Mouse (Mus musculus) Patski (cell line): Measurements from ENCODE around the gene Mbd4. TPM values are rescaled to one million over a fixed set of nuclear protein-coding genes. Genes with fewer than 3 reads are reported as not detected.

Experiments
- ATAC-seq: fragments of 100-300 bp; one replicate; pipeline ENCODE4 v1.8.0; 2021
- CTCF ChIA-PET: fragments of 350-600 bp; sonication (Branson Sonifier 250); formaldehyde crosslinking; loops from one replicate; lab custom pipeline; 2022; ENCODE audit warnings: inconsistent platforms; lab: Charles Lee
- POLR2A ChIA-PET: fragments of 350-600 bp; sonication (Branson Sonifier 250); formaldehyde crosslinking; loops from one replicate; lab custom pipeline; 2022; ENCODE audit warnings: antibody characterized with exemption, inconsistent platforms; lab: Charles Lee
- DNase-seq: peaks from one replicate; pipeline ENCODE4 v3.0.0-alpha.2; 2011; ENCODE audit warnings: low read depth, low spot score
- H3K27me3 ChIP-seq: fragments of 371-371 bp; one replicate; pipeline ENCODE4 v1.5.1; 2021
- CTCF ChIP-seq: fragments of 100-300 bp; IDR thresholded peaks from one replicate; pipeline ENCODE4 v1.5.1; 2021
- in situ Hi-C: fragments of 300-500 bp; cut with MboI; formaldehyde crosslinking; loops from 3 replicates; pipeline ENCODE4 v1.11.1; 2018; ENCODE audit warnings: low pct_unique_long_range_greater_than_20kb, mixed read lengths
- polyA plus RNA-seq: library from polyadenylated mRNA; unstranded; gene quantifications from one replicate; pipeline ENCODE4 v1.2.3, GENCODE M21; 2021

The Mbd4 gene
- polyA plus RNA-seq, 1 experiment from 2014 or later: 6.8 TPM

- H3K27me3 ChIP-seq: no peaks in the 10 kb centered on the region
- no peak for TF ChIP-seq CTCF
- CTCF ChIA-PET: interaction anchor here (1.6 to 2.5 kb wide), 3 partner anchors 10 to 34 kb away, joined by 4 to 9 read pairs (median 5); partner anchors contain the start of gene Efcab12
- ATAC-seq (no peak), DNase-seq (no peak)
- in situ Hi-C loops: no loop called here
- POLR2A ChIA-PET: no interaction called here
These were observed 4.4 kb downstream of the Mbd4 start for GRCm38 (mm10) chr6:115848598-115849304.

DNA sequence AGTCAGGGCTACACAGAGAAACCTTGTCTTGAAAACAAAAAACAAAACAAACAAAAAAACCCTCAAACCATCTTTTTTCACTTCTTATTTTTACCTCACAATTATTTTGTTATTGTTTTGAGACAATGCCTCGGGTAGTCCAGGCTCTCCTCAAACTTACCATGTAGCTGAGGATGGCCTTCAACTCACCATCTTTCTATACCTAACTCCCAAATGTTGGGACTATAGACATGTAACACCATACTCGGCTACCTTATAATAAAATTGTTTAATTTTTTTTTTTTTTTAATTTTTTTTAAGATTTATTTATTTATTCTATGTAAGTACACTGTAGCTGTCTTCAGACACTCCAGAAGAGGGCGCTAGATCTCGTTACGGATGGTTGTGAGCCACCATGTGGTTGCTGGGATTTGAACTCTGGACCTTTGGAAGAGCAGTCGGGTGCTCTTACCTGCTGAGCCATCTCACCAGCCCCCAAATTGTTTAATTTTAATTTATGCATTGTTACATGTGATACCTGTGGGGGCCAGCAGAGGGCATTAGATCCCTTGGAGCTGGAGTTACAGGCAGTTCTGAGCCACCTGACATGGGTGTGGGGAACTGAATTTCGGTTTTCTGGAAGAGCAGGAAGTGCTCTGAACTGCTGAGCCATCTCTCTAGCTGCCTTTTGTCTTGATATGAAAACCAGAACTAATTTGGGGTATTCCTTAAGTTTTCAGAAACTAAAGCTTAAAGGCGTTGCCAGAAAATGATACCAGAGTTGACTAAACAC is 6.3 kb downstream of the Mbd4 start:
- ATAC-seq (no peak), DNase-seq (no peak)
- in situ Hi-C loops: no loop called here
- CTCF ChIA-PET: interaction anchor here (0.7 to 3.0 kb wide), 10 partner anchors 8 to 55 kb away, joined by 3 to 12 read pairs (median 4); partner anchors contain the start of genes Efcab12 and Rpl32
- POLR2A ChIA-PET: no interaction called here
- peak; percentile 76 for TF ChIP-seq CTCF
- no peaks in the 10 kb centered on the region for H3K27me3 ChIP-seq

GRCm38 (mm10) chr6:115845006-115845405 is 8.2 kb downstream of the Mbd4 start:
- ATAC-seq: no peak
- DNase-seq: no peak
- TF ChIP-seq CTCF: no peak
- H3K27me3 ChIP-seq: no peaks in the 10 kb centered on the region
- ChIA-PET CTCF (interaction anchor here (1.0 to 3.0 kb wide), 3 partner anchors 10 to 56 kb away, joined by 4 to 12 read pairs (median 8); no protein-coding TSS in a partner anchor), POLR2A (no interaction called here)
- in situ Hi-C loops: no loop called here

- ATAC-seq: no peak
- CTCF ChIA-PET: interaction anchor here (2.2 kb wide), 1 partner anchor 9 kb away, joined by 9 read pairs; no protein-coding TSS in a partner anchor
- POLR2A ChIA-PET: interaction anchor here (0.6 kb wide), 1 partner anchor 38 kb away, joined by 3 read pairs; no protein-coding TSS in a partner anchor
- no peak for DNase-seq
- no peak for TF ChIP-seq CTCF
- in situ Hi-C loops: no loop called here
- no peaks in the 10 kb centered on the region for H3K27me3 ChIP-seq
These were observed 14.4 kb downstream of the Mbd4 start for GRCm38 (mm10) chr6:115838745-115839144.

GRCm38 (mm10) chr6:115838161-115838597 is 15.0 kb downstream of the Mbd4 start, which contains the start of gene Efcab12:
TSS of gene Efcab12 (minus strand) at chr6:115838412.
- no peak for ATAC-seq
- ChIA-PET POLR2A (interaction anchor here (0.6 kb wide), 1 partner anchor 38 kb away, joined by 3 read pairs; no protein-coding TSS in a partner anchor), CTCF (interaction anchor here (0.8 to 2.2 kb wide), 2 partner anchors 9 to 29 kb away, joined by 3 to 9 read pairs; partner anchors contain the start of gene Rpl32)
- TF ChIP-seq CTCF: no peak
- H3K27me3 ChIP-seq: no peaks in the 10 kb centered on the region
- in situ Hi-C loops: no loop called here
- no peak for DNase-seq

- in situ Hi-C loops: no loop called here
- CTCF ChIA-PET: interaction anchor here (1.2 kb wide), 2 partner anchors 10 to 13 kb away, joined by 4 to 5 read pairs; no protein-coding TSS in a partner anchor
- ATAC-seq (no peak), DNase-seq (no peak)
- POLR2A ChIA-PET: no interaction called here
- H3K27me3 ChIP-seq: no peaks in the 10 kb centered on the region
- TF ChIP-seq CTCF: no peak
These were observed 19.3 kb downstream of the Mbd4 start for GRCm38 (mm10) chr6:115833861-115834260.

DNA sequence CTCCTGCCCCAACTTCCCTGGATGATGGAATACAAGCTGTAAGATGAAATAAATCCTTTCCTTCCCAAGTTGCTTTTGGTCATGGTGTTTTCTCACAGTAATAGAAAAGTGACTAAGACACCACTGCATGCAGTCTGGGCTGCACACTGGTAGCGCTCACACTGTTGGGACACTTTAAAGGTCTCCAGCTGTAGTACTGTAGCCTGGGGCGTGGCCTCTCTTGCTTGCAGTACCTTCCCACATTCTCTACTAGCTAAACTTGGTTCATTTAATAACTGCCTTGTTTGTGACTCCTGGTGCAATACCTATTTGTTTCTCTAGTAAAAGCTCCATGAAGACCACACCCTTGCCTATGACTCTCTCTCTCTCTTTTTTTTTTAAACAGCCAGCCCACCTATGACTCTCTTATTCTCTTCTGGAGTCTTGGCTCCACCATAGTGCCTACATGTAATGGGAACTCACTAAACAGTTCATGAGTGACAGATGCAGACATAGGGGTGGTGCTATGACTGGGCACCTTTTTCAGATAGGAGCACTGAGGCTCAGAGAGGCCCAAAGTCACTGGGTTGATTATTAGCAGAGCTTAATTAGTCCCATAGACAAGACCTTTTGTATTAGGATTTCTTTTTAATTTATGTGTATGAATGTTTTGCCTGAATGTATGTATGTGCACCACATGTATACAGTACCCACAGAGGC is 20.9 kb downstream of the Mbd4 start:
- CTCF ChIA-PET: interaction anchor here (0.7 to 1.6 kb wide), 6 partner anchors 9 to 23 kb away, joined by 3 to 4 read pairs (median 4); partner anchors contain the start of gene Rpl32

GRCm38 (mm10) chr6:115830779-115831601 is 22.2 kb downstream of the Mbd4 start:
- ATAC-seq: no peak
- POLR2A ChIA-PET: no interaction called here

More for the DNA sequence above, 20.9 kb downstream of the Mbd4 start:
- in situ Hi-C loops: no loop called here
- ATAC-seq: no peak
- POLR2A ChIA-PET: no interaction called here
- H3K27me3 ChIP-seq: no peaks in the 10 kb centered on the region
- no peak for TF ChIP-seq CTCF
- no peak for DNase-seq

More at GRCm38 (mm10) chr6:115830779-115831601, 22.2 kb downstream of the Mbd4 start:
- no peak for TF ChIP-seq CTCF
- in situ Hi-C loops: no loop called here
- CTCF ChIA-PET: interaction anchor here (1.2 to 1.6 kb wide), 2 partner anchors 10 to 15 kb away, joined by 3 to 4 read pairs; no protein-coding TSS in a partner anchor
- no peaks in the 10 kb centered on the region for H3K27me3 ChIP-seq
- no peak for DNase-seq
